Mouse (Mus musculus): ENCODE measurements around the gene Ift52.
"Not testable (repeated sequence)": the region's sequence is repeated elsewhere in the genome, so short reads cannot be mapped to it uniquely, and the experiment has no call there.

Ift52 gene

GRCm38 (mm10) chr2:163032622-163033021 lies 15.5 kb downstream of the Ift52 start:
- no peak for DNase-seq

GRCm38 (mm10) chr2:163039940-163040339 lies 22.8 kb downstream of the Ift52 start:
- no peak for DNase-seq

- DNase-seq, result peak; percentile 38 to 76
Measured at GRCm38 (mm10) chr2:163048125-163048524, 31.0 kb downstream of the Ift52 start.

GRCm38 (mm10) chr2:163049116-163049515 lies 32.0 kb downstream of the Ift52 start:
- DNase-seq, result no peak

GRCm38 (mm10) chr2:163051691-163052090 lies 34.5 kb downstream of the Ift52 start:
- DNase-seq, result no peak

GRCm38 (mm10) chr2:163052101-163052500 lies 34.9 kb downstream of the Ift52 start:
- DNase-seq, result no peak

GRCm38 (mm10) chr2:163052826-163053225 lies 35.7 kb downstream of the Ift52 start:
- DNase-seq, result no peak

- peak; percentile 93 to 95 for DNase-seq
Measured at GRCm38 (mm10) chr2:163054335-163054840, 37.2 kb downstream of the Ift52 start, which contains the start of gene Mybl2. Gene Mybl2 (plus strand): TSS chr2:163054687.

GRCm38 (mm10) chr2:163054891-163055494 lies 37.8 kb downstream of the Ift52 start:
- no peak for DNase-seq

- no peak for DNase-seq
Measured at GRCm38 (mm10) chr2:163055715-163056114, 38.6 kb downstream of the Ift52 start.

GRCm38 (mm10) chr2:163056584-163056983 lies 39.4 kb downstream of the Ift52 start:
- no peak for DNase-seq

- not testable (repeated sequence) for DNase-seq
Measured at GRCm38 (mm10) chr2:163058981-163059380, 41.8 kb downstream of the Ift52 start.

GRCm38 (mm10) chr2:163060630-163061029 lies 43.5 kb downstream of the Ift52 start:
- DNase-seq, result no peak

- no peak for DNase-seq
Measured at GRCm38 (mm10) chr2:163061203-163062118, 44.3 kb downstream of the Ift52 start.

GRCm38 (mm10) chr2:163062119-163062508 lies 45.0 kb downstream of the Ift52 start:
- no peak for DNase-seq

- no peak for DNase-seq
Measured at GRCm38 (mm10) chr2:163066326-163066725, 49.2 kb downstream of the Ift52 start.

GRCm38 (mm10) chr2:163067233-163067632 lies 50.1 kb downstream of the Ift52 start:
- no peak for DNase-seq

GRCm38 (mm10) chr2:163070213-163070612 lies 53.1 kb downstream of the Ift52 start:
- no peak for DNase-seq

GRCm38 (mm10) chr2:163071590-163071989 lies 54.4 kb downstream of the Ift52 start:
- DNase-seq, result no peak

GRCm38 (mm10) chr2:163073023-163073757 lies 56.0 kb downstream of the Ift52 start:
- DNase-seq, result peak; percentile 21 to 24

- no peak for DNase-seq
Measured at GRCm38 (mm10) chr2:163074006-163074405, 56.9 kb downstream of the Ift52 start.

- DNase-seq, result no peak
Measured at GRCm38 (mm10) chr2:163074808-163075207, 57.7 kb downstream of the Ift52 start.

- no peak for DNase-seq
Measured at GRCm38 (mm10) chr2:163075234-163075633, 58.1 kb downstream of the Ift52 start.

Measured in kidney, adult 8-10 months (tissue).